Mouse (Mus musculus) activated CD4-positive, CD25-positive, alpha-beta regulatory T cell, adult 4 months (primary cell): Measurements from ENCODE around the gene Mybl2. TPM values are rescaled to one million over a fixed set of nuclear protein-coding genes. Genes with fewer than 3 reads are reported as not detected.

Source experiments
- ATAC-seq: one replicate; pipeline ENCODE4 v1.8.0; 2017
- polyA plus RNA-seq, 2 experiments: library from polyadenylated mRNA; unstranded; fragments of 100-300 nt; shearing (Covaris generic); gene quantifications; one replicate each; pipeline ENCODE4 v1.2.1; 2017

The Mybl2 gene
- polyA plus RNA-seq, 2 experiments from 2014 or later: 3.2 to 4.7 TPM

DNA sequence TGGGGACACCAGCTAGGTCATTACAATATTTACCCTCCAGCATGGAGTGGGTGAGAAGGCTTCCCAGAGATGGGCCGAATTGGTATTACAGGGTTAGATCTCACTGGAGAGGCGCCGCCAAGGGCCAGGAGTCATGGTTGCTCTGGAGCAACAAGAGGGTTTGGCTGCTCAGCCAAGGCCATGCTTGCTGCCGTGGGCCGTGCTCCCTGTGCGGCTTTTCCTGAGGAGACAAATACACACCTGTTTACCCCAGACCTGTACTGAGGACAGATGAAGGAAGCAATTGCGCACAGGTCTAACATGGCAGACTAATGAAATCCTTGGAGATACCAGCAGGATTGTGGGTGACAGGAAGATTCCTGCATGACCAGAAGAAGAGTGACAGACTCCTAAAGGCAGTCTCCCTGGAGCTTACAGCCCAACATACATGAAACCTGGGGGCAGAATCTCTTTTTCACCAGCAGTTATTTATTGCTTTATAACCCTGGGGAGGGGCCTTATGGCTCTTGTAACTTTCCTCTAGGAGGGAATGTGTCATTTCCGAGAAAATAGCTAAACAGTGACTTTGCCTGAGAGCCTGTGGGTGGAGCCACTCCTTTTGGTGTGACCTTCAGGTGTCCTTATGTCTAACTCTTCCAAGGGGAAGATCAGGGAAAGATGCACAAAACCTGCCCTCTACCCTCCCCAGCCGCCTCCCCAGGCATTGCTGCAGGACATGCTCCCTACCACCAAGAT, 18.7 kb downstream of the Mybl2 start:
- no peak for ATAC-seq

- no peak for ATAC-seq
Measured at GRCm38 (mm10) chr2:163074006-163074405, 19.5 kb downstream of the Mybl2 start.

DNA sequence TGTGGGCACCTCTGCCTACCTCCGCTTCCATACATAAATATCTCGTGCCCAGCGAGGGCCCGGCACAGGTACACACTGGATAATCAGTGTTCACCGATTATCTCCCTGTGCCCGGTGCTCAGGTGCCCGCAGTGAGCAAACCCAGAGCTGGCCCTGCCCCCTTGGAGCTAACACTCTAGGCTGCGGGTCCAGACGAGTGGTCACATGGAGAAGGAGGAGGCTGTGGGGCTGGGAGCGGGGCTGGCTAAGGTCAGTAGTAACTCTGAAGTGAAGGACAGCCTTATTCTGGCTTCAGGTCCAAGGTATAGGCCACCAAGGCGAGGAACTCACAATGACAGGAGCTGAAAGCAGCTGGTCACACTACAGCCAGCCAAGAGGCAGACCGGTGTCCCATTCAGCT, 20.3 kb downstream of the Mybl2 start:
- ATAC-seq: no peak

DNA sequence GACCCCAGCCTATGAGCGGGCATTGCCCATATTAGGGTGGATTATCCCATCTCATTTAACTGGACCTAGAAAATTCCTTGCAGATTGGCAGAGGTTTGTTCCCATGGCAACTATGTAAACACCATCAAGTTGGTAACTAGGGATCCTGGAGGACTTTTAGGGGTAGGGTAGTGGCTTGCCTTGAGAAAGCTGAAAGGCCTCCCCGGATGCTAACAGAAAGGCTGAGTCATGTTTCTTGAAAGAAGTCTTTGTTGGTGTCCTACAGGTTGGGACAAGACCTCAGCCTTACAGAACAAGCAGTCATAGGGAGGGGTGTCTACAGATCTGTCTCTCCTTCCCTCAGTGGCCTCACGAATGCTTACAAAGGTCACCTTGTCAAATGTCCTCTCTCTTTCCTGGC, 20.7 kb downstream of the Mybl2 start:
- ATAC-seq: no peak

DNA sequence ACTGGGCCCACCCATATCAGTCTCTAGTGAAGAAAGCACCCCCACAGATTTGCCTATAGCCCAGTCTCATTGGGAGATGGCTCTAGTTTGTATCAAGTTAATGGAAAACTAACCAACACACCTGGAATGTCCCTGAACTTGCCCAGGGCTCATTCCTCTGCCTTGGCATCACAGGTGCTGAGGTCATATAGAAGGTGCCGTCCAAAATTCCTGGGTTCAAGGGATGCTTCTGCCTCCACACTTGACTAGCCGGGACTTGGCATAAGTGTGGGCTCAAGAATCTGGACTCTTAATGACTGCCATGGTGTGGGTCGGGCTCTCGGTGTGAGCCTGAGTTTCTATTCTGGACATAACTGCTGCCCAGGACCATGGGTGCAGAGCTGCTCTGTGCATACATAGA, 24.6 kb downstream of the Mybl2 start:
- no peak for ATAC-seq

GRCm38 (mm10) chr2:163082591-163082990, 28.1 kb downstream of the Mybl2 start:
- no peak for ATAC-seq

DNA sequence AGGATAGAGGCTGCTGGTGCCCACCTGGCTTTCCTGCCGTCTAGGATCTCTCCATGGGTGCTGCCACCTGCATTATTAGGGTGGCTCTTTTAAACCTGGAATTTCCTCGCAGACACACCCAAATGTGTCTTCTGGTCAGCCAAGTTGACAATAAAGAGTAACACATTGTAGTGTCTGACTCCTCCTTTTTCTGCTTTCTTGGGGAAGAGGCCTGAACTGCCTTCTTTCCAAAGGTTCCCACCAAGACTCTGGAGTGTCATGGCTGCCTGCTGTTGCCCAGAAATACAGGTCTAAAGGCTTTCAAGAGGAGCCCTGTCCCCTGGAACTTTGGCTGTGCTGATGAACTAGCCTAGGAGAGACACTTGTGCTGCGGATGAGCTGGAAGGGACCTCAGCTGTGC, 30.0 kb downstream of the Mybl2 start:
- no peak for ATAC-seq

DNA sequence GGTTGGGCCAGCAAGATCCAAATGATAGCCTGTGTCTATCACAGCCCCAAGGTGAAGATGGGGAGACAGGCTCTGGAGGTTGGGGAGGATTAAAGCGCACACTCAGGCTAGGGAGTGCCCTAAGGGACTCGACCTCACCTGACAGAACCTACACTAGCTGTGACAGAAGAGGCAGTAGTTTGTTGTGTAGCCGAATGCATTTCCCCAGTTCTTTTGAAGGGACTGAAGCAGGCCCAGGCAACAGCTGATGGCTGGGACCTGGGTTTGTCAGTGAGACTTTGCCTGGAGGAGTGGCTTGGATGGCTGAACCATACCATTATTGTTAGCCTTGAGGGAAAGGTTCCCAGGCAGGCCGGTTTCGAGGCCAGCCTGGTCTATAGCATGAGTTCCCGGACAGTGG, 30.6 kb downstream of the Mybl2 start:
- ATAC-seq: no peak

GRCm38 (mm10) chr2:163086561-163086960, 32.1 kb downstream of the Mybl2 start:
- no peak for ATAC-seq

DNA sequence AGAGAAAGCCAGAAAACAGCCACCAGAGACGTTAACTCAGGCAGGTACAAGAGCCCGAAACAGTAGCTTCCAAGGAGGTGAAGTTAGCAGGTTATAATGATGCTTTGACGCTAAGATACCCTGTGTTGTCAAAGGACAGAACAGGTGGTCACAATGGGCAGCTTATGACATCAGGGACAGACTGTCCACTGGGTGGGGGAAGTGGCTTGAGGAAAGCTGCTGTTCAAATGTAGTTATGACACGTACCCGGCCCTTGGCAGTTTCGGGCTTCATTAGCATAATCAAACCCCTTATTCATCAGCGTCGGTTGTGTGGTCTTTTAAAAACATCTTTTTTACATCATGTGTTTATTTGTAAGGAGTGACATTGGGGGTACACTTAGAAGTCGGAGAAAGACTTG, 33.2 kb downstream of the Mybl2 start, which contains the start of gene Gtsf1l:
Gene Gtsf1l (minus strand): TSS at position 128 of the 400 bp plus-strand sequence.
- no peak for ATAC-seq

DNA sequence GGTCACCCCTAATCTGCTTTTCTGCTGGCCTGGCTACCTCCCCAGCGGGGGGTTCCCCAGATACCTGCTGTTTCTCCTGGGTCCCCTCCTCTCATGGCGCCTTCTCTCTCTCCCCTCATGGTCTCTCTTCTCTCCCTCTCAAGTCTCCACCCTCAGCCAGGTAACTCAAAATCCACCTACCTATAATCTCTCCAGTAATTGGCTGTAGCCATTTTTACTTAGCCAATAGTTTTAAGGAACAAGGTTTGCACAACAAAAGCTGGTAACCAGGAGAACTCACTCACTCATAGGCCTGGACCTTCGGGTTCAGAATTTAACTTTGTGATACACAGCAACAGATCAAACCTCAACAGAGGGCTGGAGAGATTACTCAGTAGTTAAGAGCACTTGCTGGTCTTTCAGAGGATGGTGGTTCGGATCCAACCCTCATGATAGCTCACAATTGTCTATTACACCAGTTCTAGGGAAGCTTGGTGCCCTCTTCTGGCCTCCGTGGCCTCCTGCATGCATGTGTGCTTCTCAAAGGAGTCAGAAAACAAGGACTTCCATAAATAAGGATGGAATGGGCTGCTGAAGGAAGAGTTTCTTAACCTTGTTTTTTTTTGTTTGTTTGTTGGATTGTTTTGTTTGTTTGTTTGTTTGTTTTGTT, 35.1 kb downstream of the Mybl2 start:
- no peak for ATAC-seq

GRCm38 (mm10) chr2:163094909-163095308, 40.4 kb downstream of the Mybl2 start:
- no peak for ATAC-seq

DNA sequence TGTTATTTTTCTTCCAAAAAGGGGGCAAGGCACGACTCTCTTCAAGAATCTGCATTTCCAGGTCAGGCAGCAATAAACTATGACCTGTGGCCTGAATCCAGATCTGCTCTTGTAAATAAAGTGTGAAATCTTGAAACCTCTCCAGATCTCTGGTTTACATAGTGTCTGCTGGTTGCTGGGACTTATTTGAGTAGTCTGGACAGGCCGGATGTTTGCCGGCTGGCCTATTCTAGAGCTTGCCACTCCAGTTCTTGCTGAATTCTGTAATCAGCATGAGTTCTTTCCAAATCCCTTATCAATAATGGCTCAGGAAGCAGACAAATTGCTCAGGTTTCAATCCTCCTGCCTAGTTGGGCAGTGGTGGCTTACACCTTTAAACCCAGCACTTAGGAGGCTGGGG, 41.3 kb downstream of the Mybl2 start:
- ATAC-seq: no peak

GRCm38 (mm10) chr2:163099919-163100318, 45.4 kb downstream of the Mybl2 start:
- no peak for ATAC-seq

DNA sequence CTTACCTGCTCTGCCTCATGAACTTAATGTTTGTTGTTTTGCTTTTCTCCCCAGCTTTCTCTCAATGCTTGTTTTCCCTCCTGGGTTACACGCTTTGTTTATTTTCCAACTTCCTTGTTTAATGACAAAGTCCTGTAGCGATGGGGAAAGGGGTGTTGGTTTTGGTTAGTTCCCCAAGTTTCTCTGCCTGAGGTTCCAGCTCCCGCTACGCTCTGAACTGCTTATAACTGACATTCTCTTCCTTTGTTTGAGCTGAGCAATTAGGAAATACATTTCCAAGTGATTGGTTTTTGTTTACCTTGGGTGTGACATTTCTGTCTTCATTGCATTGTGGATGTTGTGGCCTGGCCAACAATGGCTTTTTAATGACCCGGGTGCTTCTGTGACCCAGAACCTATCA, 46.1 kb downstream of the Mybl2 start:
- no peak for ATAC-seq

DNA sequence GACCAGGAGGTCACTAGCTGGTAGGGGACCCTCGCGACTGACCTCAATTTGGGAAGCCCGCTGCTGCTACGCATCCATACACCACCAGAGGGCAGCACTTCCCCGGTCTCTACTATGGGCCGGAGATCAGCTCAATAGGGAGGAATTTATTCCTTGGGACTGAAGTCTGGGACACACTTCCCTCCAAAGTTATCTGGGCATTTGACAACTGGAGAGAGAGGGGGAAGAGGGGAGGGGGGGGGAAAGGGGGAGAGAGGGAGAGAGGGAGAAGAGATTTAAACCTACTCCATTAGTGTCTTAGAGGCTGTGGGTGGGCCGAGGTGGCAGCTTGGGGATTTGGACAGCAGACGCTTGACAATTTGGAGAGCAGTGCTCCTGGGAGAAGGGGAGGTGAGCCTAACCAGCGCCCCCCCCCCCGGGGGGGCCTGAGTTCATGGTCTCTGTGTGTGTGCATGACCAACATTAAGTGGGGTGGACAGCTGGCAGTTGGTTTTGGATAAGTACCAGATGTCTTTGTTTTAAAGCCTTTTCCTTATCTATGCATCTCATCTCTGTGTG, 47.2 kb downstream of the Mybl2 start:
- no peak for ATAC-seq

- ATAC-seq: no peak
Measured at GRCm38 (mm10) chr2:163102216-163102615, 47.7 kb downstream of the Mybl2 start.

DNA sequence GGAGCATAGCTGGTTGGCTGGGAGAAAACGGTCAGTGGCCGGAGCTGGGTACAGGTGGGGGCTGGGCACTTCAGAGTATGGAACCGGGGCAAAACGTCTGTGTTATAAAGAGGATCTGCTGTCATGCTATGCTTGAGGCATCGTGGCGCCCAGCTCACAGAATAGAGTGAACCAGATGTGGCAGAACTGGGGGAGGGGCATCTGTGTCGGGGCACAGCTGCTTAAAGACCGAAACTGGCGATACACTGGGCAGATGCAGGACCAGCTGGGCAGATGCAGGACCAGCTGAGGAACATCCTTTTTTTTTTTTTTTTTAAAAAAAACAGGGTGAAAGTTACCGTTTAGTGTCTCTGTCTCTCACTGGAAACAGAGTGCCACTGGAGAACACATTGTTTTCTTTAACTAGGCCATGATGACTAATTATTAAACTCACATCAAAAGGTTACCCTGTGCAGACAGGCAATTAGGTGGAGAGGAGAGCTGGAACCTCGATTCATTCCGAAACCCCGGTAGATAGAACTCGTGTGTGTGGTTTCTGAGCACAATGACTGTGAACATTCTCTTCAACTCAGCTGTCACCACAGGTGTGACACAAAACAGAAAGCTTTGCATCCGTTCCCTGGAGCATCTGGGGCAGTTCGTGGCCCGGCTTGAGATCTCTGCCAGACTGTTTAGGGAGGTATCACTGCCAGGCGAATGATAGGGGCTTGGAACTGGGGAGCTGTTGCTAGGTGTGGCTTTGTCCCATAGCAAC, 48.6 kb downstream of the Mybl2 start:
- peak; percentile 98 for ATAC-seq

DNA sequence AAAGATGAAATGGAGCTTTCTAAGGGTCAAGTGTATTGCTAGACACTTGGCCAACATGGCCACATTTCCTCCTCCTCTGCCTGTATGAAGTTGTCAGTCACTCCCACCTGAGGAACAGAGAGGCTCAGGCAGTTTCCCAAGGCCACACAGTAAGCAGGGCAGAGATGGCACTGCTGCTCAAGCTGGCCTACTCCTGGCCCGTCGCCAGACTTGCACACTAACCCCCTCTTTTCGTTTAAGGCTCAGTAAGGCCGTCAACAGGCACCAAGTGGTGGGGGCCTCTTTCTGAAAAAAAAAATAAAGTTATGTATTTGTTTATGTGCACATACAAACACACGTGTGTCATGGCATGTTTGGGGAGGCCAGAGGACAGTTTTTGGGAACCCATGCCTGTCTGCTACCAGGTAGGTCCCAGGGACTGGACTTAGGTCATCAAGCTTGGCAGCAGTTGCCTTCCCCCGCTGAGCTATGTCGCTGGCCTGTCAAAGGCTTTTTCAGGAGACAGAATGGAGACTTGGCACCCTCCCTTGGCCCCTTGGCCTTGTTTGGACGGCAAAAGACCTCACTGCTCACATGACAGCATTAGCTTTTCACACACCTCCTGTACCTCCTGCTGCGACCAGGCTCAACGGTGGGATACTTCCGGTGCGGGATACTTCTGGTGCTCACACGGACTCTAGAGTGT, 49.7 kb downstream of the Mybl2 start:
- no peak for ATAC-seq

DNA sequence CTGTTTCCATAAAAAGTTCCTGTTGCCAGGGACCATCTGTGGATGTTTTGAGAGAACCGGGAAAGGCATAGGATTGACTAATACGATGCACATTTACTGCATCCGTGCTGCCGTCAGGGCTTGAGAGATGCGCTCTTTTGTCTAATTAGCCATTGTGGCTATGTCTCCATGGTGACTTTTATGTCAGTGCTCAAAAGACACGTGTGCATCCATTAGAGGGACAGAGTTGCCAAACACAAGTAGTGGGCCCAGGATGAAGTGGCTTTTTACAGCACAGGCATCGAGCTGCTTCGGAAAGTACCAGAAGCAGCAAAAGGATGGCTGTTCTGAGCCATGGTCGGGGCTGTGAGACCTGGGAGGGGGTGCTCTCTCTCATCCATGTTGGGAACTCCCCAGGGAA, 53.9 kb downstream of the Mybl2 start:
- ATAC-seq: no peak

DNA sequence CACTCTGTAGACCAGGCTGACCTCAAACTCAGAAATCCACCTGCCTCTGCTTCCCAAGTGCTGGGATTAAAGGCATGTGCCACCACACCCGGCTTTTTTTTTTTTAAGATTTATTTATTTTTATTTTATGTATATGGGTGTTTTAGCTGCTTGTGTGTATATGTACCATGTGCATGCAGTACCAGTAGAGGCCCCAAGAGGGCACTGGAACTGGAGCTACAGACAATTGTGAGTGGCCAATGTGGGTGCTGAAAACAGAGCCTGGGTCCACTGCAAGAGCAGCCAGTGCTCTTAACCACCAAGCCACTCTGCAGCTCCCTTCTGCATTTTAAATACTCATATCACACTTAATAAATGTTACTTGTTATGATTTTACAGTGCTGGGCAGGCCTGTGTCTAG, 56.2 kb downstream of the Mybl2 start:
- ATAC-seq: no peak

DNA sequence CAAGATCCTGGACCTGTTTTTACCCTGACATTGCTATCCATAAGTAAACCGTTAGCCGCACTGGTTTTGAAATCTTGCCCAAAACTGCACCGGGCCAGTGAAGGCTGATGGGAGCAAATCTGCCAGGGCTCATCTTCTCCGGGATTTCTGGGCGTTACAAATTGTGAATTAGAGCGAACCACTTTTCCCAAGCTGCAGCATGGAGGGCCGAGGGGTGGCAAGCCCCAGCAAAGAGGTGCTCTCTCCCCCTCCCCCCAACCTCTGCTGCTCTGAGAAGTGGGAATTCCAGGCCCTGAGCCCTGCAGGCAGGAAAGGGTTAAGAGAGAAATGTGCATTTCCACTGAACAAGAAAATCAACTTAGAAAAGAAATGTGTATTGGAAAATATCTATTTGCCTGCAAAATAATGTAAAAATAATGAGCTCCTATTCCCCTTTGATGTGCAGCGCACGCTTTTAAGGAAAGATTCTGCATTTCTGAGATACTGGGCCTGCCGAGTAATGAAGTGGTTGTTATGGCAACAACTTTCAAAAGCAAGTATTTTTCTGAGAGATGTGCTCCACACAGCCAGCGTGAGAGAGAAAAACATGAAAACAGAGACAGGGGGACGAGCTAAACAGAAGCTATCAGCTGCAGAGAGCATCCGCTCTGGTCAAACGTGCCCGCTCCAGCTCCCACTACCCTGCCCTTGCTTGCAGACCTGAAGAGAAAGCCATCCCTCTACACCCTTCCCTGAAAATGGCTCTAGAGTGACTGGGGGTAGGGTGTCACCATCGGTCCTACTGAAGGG, 57.1 kb downstream of the Mybl2 start:
- ATAC-seq: peak; percentile 43
